Mouse (Mus musculus): Measurements from ENCODE around the gene Faf2.
A peak's percentile ranks its signal among the peaks of the same experiment; 100 is the strongest.

The Faf2 gene

DNA sequence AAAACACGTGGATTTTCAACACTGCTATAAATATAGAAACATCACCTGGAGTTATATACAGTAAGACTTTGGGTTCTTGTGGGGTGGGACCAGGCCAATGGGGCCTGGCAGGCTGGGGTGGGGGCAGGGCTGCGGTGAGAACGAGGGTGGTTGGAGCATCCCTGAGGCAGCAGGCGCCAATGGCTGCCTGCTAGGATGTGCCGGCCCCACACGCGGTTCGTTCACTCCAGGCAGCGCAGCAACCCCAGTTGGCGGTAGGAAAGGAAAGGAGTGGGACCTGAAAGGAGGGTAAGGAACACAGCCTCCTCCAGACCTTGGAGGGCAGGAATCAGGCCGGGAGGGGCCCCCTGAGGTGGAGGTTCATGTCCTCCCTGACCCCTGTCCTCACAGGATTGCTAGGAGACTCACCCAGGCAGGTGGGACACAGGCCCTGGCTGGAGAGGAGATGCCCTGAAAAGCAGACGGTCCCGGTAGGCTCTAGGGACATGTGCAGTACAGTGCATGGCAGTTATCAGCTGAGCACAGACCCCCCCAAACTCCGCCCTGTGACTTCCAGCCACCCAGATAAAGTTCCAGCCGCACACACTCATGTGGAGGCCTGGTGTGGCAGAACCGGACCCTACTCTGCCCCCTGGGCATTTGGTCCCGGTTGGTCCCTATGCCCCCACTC lies 58.7 kb downstream of the Faf2 start:
- DNase-seq (ENCODE audit: low spot score) = no peak

DNA sequence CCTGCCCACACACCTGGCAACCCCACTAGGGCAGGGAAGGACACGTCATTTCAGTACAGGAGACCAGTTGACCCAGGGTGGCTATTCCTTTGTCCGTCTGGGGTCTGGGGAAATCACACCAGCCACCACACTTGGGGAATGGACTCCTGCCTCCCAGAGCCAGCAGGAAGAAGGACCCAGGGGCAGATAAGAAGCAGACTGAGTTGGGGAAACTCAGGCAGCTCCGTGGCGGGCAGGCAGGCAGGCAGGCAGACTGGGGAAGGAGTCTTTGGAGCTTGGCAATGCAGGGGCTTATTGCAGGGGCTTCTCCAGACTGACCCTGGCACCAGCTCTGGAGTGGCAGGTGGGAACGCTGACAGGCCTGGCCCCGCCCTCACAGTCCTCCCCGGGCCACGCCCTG lies 59.7 kb downstream of the Faf2 start:
- DNase-seq (ENCODE audit: low spot score) = no peak

DNA sequence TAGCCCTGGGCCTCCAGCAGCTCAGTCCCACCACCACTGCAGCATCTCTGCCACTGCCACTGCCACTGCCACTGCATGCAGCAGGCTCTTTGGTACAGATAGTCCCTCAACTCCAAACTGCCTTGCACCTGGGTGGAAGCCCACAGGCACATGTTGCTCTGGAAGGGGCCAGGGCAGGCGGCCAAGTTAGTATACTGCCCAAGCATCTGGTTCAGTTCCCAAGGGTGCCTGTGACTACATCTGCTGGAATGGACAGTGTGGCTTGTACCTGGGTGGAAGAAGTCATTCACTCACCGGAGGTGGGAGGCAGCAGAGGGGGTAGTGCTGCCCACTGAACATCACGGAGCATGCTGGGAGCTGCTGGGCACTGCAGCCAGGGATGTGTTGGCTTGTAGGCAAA lies 61.7 kb downstream of the Faf2 start:
- DNase-seq (ENCODE audit: low spot score) = no peak

DNA sequence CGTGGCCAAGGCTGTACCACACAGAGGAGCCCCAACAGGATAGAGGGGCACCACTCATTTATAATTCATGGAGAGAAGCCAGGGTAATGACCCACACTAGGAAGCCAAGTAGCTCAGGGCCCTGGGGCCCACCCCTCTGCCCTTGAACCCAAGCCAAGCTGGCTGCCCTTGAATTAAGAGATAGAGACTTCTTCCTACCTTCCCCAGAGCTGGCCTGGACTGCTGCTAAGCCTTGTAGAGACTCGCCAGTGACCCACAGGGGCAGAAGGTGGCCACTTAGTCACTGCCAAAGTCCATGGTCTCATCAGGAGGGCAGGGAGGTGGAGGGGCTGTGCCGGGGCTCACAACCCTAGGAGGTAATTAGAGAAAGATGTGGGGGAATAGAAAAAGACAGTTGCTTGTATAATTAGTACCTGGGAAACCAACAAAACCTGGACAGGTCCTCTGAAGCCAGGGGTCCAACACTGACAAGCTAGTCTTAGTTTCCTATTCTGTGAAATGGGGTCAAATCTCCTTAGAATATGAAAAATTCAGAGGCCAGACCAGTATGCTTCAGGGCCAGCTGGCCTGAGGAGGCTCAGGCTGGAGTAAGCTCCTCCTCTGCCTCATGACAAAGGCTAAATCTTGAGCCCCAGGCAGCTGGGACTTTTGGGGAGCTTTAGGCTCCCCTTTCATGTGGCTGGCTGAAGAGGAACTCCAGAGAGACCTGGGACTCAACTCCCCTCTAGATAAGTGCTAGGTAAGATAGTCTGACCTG lies 62.7 kb downstream of the Faf2 start:
- DNase-seq (ENCODE audit: low spot score) = no peak

DNA sequence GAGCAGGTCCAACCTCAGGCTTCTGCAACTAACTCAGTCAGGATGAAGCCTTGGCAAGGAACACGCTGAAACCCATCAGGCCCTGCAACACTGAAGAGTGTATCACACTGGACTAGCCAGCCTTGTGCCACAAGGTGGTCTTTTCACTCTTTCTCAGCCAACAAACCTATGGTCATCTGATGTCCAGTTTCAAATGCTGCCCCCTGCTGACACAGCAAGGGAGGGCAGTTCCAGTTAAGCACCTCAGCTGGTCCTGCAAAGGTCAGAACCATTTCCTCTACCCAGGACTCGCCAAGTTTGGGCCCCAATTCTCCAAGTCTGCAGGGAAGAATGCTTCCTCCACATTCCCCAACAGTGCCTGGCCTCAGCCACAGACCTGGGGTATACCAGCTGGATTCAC lies 63.6 kb downstream of the Faf2 start:
- peak; percentile 85 for DNase-seq (ENCODE audit: low spot score)

DNA sequence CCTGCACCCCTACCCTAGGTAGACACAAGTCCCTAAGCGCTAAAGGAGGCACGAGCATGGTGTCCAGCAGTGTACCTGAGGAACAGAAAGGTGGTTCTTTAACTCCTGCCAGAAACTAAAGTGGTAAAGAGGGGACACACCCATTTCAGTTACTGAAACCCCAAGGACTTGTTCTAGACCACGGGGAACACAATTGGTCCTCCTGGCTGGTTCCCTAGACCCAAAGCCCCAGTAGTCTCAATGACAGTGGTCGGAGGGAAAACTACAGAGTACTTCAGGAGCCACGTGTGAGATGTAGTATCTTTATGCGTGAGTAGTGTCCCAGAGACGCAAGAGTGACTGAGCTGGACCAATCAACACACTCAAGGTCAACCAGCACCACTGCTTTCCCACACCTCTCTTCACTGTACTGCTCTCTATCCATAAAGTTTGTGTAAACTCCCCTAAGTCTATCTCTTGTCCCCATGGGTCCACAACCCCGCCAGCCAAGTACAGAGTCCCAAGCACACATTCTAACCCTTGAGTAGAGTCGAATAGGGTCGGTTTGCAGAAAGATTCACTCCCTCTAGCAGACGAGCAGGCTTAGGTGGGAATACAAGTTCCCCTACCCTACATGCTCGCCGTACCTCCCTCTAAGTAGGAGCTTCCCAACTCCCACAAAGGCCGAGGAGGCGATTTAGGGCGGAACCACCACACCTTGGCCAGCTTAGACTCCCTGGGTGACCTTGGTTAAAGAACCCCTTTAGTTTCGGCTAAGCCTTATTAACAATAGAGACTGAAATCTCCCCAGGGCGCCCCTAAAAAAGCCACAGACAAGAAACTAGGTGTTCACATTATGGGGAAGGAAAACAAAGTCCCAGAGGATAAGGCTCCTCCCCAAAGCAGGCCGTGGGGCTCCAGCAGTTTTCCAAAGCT lies 64.8 kb downstream of the Faf2 start:
- peak; percentile 38 for DNase-seq (ENCODE audit: low spot score)

DNA sequence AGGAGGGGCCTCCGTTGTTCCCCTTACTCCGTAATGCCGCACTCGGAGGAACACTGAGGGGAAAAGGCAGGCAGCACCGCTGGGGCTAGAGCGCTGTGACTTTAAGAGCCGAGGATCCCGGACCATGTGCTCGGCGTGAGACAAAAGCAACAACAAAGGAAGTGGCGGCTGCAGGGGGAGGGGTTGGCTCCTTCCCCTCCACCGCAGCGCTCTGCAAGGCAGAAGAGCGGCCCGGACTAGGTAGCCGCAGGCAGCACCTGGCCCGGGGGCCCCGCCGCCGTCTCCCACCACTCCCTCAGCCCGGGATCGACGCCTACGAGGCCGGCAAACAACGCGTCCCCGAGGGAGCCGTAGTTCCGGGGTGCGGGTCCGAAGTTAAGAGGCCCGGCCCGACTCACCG lies 65.5 kb downstream of the Faf2 start:
- peak; percentile 87 for DNase-seq (ENCODE audit: low spot score)

DNA sequence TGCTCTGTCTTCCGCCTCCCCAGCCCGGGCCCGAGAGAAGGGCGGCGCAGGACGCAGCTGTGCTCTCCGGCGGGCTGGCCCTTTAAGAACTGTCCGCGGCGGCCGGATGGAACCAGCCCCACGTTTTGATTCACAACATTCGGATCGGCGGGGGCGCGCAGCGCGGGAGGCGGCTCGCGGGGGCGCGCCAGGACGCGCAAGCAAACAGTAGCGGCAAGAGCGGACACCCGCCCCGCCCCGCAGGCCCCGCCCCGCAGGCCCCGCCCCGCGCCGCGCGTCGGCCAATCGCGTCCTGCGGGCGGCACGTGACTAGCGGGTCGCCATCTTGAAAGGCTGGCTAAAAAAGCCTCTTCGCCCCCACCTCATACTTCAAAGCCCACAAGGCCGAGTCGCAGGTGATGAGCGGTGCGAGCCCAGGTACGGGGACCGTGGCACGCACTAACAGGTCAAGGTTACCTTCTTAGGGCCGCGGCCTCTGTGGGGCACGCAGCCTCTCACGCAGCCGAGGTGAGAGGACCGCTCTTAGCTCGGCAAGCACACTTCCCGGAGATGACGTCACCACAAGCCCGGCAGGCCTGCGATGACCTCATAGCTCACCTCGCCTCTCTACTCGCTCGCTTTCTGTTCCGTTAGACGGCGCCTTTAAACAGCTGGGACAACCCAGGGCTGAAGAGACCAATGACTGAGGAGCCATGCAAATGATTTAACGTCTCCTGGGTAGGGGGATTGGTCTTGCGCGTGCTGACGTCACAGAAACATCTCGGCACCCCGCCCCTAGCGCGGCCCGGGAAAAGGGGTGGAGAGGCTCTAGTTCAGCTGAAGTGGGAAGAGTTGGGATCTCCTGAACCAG lies 66.2 kb downstream of the Faf2 start:
- DNase-seq (ENCODE audit: low spot score) = peak; percentile 96

DNA sequence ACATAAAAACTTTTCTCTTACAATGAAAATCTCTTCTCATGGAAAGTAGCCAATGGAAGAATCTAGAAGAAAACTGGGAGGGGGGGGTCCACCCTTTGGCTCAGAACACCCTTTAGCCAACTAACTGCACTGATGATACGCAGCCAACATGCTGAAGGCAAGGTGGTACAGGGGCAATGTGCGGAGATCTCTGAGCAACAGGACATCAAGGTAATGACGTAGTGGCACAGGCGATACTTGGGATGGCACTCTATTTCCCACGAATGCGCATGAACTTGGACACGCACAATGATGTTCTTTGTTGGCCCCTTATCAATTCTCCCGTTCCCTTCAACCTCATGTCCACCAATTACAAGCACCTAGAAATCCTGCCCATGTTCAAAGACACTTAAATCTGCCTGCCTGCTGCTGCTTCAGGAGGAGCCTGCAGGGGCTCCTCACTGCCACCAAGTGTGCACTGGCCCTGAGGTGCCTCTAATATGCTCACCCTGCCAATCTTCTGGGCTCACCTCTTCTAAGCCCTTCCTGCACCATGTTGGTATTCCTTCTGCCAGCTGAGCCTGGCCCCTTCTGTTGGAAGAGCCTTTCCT lies 68.7 kb downstream of the Faf2 start:
- no peak for DNase-seq (ENCODE audit: low spot score)

DNA sequence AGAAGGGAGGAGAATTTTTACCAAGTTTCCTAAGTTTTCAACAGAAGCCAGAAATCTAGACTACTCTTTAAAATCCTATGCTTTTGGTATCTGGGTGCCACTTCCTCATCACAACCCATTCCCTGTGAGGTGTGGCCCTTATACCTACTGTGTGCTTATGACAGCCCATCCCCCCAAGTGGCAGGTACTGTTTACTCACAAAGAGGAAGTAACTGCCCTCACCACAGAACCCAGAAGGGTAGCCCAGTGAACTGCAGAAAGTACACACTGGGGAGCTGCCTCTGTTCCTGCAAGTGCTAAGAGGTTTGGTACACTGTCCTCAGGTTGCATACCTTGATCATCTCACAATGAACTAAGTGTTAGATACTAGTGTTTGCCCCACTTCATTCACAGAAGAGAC lies 70.2 kb downstream of the Faf2 start:
- DNase-seq (ENCODE audit: low spot score) = no peak

DNA sequence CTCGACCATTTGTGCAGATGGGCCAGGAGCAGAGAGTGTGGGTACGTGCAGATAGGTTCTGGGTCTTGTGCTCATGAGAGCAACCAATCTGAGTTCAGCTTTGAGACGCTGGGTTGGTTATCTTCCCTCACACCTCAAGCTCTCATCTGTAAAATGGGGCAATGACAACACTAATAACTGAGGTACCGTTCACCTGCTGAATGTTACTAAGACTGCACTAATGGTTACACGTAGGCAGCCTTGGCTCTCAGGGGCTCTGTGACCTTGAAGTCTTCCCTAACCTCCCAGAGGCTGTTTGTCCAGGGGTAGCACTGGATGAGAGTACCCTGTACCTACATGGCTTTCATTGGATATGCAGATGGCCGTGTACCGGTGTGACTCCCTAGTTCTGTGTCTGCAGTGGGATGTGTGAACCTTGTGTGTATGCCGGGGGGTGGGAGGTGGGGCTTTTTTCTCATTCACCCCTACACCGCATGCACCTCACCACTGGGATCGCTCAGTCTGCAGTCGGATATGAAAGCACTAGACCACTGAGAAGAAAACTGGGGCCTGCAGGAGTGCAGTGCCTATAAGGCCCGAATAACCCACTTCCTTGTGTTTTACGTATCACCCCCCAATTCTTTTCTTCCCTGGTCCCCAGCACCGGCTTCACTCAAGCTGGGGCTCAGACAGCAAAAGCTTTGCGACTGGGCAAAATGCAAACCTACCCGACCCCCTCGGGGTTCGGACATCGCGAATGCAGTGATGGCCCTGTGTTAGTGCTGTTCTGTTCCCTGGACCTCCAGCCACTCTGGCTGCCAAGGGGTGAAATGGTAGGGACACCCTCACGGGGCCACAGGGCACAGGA lies 71.3 kb downstream of the Faf2 start:
- no peak for DNase-seq (ENCODE audit: low spot score)

DNA sequence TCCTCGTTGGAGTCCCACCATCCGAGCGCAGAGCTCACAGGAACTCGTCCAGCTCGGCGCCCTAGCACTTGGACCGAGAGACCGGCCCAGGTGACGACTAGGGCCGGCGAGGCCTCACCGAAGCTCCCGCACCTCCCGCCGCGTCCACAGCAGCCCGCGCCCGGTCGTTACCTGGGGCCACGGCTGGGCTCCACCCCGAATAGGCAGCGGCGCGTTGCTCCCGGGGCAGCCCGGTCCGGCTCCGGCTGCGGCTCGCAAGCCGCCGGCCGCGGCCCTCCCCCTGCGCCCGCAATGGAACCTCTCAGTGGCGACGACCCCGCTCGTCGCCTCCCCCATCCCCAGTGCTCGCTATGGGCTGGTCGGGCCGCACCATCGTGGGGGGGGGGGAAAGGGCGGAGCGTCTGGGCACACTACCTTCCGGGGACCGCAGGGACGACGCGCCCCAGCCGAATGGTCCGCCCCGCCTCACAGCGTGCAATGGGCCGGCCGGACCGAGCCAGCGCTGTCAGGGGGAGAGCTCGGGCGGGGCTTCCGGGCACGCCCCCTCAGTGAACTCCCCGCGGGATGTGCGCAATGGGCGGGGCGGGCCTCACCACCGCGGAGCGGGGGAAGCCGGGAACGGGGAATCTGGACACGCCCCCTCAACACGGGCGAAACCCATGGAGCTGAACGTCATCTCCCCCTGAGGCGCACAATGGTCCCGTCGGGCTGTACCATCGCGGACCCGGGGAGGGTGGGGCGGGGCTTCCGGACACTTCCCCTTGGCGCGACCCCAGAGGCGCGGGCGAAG lies 72.2 kb downstream of the Faf2 start, which contains the start of gene Rnf44:
Gene Rnf44, minus strand, starts transcription at position 350 of the 790 bp plus-strand sequence.
- DNase-seq (ENCODE audit: low spot score) = peak; percentile 97

DNA sequence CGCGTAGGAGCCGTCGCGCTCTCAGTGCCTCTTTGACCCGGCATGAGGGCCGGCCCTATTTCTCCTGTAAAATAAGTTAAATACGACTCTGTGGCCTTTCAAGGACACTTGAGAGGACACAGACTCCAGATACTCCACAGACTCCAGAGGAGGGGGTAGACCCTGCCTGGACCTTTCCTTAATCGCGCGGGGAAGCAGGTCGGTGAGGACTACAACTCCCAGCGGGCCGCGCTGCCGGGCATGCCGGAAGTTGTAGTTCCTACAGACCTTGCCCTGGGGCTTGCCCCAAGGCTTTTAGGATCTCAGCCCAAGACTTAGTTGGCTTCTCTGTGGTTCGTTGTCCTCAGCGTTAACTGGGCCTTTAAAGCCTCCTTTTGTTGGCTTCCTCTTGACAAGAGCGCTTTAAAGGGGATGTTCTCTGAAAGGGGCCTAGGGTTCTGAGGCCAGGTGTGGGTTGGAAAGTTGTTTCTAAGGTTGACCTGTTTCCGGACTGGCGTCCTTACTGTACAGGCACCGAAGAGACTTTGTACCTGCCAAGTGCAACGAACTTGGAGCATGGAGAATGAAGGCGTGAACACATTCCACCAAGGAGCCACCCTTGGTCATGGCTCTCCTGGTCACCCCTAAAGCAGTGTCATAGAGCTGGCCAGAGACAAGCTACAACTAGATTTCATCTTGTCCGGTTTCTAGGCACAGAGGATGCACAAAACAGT lies 72.9 kb downstream of the Faf2 start:
- DNase-seq (ENCODE audit: low spot score) = peak; percentile 84

DNA sequence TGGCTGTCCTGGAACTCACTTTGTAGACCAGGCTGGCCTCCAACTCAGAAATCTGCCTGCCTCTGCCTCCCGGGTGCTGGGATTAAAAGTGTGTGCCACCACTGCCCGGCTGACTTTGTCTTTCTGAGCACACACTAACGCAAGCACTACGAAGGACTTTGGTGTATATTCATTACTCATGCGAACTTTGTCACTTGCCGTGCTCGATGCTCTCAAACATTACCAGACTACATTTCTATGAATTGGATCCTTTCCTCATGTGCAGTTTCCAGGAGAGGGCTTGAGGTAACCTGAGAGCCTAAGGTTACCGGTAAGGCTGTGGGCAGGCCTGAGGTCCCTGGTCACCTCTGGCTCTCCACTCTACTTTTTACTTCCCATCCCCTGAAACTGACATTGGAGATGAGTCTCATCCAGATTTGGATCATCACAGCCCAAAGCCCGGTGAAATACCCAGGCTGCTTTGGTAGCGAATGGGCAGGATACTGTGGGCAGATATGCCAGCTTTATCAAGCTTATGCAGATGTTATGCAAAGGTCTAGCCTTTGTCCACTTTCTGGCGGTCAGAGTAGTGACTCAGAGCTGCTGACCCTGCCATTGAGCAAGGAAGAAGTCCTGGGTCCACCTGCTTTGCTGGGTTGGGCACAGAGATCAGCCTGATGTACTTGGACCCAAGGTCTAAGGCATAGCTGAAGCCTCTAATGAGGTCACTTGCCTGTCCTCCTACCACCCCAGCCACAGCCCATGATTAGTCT lies 74.1 kb downstream of the Faf2 start:
- no peak for DNase-seq (ENCODE audit: low spot score)

DNA sequence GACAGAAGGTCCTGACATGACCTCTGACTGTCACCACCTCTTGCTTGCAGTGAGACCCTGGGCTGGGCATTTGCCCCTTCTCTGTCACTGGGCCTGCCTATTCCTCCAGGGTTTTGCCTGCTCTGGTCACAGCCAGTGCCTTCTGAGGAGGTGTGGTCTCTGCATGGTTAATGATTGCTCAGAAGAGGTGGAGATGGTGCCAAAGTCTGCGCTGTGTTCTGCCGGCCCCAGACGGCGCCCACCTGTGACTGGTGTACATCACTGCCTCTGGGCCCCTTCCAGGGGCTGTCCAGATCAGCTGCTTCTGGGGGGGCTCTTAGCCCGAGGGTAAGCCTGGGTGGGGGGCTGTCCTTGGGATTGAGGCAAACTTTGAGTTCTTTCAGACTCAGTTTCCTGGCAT lies 79.7 kb downstream of the Faf2 start, which contains the start of gene Cdhr2:
Gene Cdhr2, plus strand, starts transcription at position 219 of the 400 bp plus-strand sequence.
- no peak for DNase-seq (ENCODE audit: low spot score)

DNA sequence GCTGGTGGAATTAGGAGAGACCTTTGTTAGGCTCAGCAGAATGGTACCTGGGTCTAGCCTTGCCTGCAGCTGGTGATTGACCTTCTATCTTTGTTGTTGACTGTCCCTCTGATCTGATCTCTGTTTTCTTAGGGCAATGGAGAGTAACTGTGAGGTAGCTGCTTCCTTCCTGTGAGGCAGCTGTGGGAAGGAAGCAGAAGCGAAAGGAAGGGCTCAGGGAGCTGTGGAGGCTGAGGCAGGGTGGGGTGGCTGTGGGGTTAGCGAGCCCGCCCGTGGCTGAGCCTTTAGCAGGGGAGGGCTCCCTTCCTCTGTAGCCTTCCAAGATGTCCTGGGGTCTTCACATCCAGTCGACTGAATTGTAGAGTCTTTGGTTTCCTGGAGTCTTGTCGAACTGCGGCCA lies 80.9 kb downstream of the Faf2 start:
- DNase-seq (ENCODE audit: low spot score) = no peak

DNA sequence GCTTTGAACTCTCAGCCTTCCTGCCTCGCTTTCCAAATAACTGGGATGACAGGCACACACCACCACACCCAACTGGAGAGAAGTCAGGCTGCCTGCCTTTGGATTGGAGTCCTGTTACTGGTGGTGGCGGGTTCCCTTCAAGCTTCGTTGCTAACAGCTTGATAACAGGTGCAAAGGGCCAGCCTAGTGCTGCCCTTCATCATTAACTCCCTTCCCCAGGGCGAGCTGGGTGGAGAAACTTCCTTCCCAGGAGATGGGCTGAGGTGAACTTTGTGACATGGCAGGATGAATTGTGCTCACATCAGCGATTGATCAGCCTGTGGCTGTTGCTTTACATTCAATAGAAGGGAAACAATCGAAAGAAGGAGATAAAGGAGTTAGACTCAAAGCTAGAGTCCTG lies 83.3 kb downstream of the Faf2 start:
- no peak for DNase-seq (ENCODE audit: low spot score)

DNA sequence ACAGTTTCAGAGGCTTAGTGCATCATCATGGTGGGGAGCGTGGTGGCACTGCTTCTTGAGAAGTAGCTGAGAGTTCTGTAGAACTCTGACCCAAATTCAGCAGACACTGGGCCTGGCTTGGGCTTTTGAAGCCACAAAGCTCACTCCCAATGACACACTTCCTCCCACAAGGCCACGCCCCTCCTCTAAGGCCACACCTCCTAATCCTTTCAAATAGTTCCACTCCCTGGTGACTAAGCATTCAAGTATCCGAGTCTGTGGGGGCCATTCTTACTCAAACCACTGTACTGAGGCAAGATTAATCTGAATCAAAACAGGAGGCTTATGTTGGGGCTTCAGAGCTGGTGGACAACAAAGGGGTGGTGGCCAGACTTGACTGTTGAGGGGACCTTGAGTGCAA lies 89.3 kb downstream of the Faf2 start:
- DNase-seq (ENCODE audit: low spot score) = no peak

Data from embryo, embryonic 10 days (tissue).